In the genomic region with DNA sequence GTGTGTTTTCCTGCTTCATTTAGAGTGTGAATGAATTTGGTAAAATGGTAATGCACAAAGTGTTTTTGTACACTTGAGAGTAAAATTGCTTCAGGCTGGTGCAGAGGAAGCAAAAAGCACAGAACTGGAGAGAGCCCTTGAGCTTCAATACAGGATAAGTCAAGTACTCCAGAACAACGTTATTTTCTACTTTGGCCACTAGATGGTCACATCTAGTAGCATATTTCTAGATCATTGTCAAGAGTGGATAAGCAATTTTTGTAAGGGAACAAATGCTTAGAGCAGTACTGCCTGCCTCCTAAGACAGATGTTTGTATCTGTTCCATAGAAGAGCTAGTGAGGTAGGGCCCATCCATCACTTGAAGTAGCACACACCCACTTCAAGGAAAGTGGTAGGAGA, we compare ENCODE assay signal across 20 mouse cellular contexts. TPM values are rescaled to one million over a fixed set of nuclear protein-coding genes. Genes with fewer than 3 reads are reported as not detected.
DNase-seq lines count a peak whose midpoint lies in the region; ATAC-seq and TF ChIP-seq lines count a peak whose summit lies in the region.
"Had no signal": no experiment of that assay in that cellular context is flagged by ENCODE, and none has a peak within 500 bp of the region (broad histone marks: within the 10 kb centered on the region; RNA-seq: fewer than 3 reads in every experiment).

No protein-coding gene starts in this region.

- no peak for ATAC-seq in hindbrain, postnatal 0 days
- ATAC-seq in hindbrain, embryonic 14.5 days (ENCODE audit: low FRiP score) = no peak
- no peak for ATAC-seq in midbrain, postnatal 0 days (ENCODE audit: low FRiP score)
- ATAC-seq in midbrain, embryonic 16.5 days = no peak
- no peak for ATAC-seq in stomach, postnatal 0 days (ENCODE audit: low FRiP score, low TSS enrichment)
- no peak for ATAC-seq in forebrain, embryonic 15.5 days (replicated peaks)
- ATAC-seq: liver, embryonic 12.5 days had no signal

- TF ChIP-seq CTCF in hindbrain, postnatal 0 days (IDR thresholded peaks at IDR 0.05; ENCODE audit: low read depth) = peak; percentile 64
- TF ChIP-seq CTCF in midbrain, postnatal 0 days (IDR thresholded peaks at IDR 0.05) = peak; percentile 69
- peak; percentile 65 for TF ChIP-seq CTCF in stomach, postnatal 0 days (IDR thresholded peaks at IDR 0.05; ENCODE audit: low read depth)

- no peak for TF ChIP-seq EP300 in stomach, postnatal 0 days (optimal IDR thresholded peaks at IDR 0.05)

- peak; percentile 57 for DNase-seq in hindbrain, postnatal 0 days (ENCODE audit: low spot score)
- no peak for DNase-seq in hindbrain, embryonic 14.5 days (ENCODE audit: low spot score)
- DNase-seq in midbrain, postnatal 0 days (ENCODE audit: low spot score) = peak; percentile 54
- peak; percentile 42 for DNase-seq in adipocyte (ENCODE audit: low spot score)
- DNase-seq in stomach, postnatal 0 days (ENCODE audit: low spot score) = no peak
- DNase-seq in ovary, postnatal 10 days (ENCODE audit: low spot score) = no peak
- DNase-seq: adrenal gland, postnatal 10 days; cerebellum, postnatal 25 days; kidney, adult 2 months; lung, postnatal 14 days; thymus, adult 18-20 months had no signal

- H3K27me3 ChIP-seq in hindbrain, postnatal 0 days (ENCODE audit: insufficient read depth, low read length) = no peaks in the 10 kb centered on the region
- H3K27me3 ChIP-seq in hindbrain, embryonic 14.5 days (ENCODE audit: control insufficient read depth, insufficient read depth, low read length) = no peaks in the 10 kb centered on the region
- H3K27me3 ChIP-seq in midbrain, postnatal 0 days (ENCODE audit: insufficient read depth, low read length) = no peaks in the 10 kb centered on the region
- no peaks in the 10 kb centered on the region for H3K27me3 ChIP-seq in midbrain, embryonic 16.5 days (ENCODE audit: control insufficient read depth, insufficient read depth, low read depth, low read length)
- no peaks in the 10 kb centered on the region for H3K27me3 ChIP-seq in stomach, postnatal 0 days (ENCODE audit: control insufficient read depth, insufficient read depth, low read length)
- no peaks in the 10 kb centered on the region for H3K27me3 ChIP-seq in forebrain, embryonic 15.5 days
- H3K27me3 ChIP-seq: embryonic facial prominence, embryonic 12.5 days; liver, embryonic 12.5 days had no signal

- no peak overlapping the region for H3K4me2 ChIP-seq in hindbrain, postnatal 0 days (ENCODE audit: low read depth, low read length)
- no peak overlapping the region for H3K4me2 ChIP-seq in hindbrain, embryonic 14.5 days (replicated peaks)
- no peak overlapping the region for H3K4me2 ChIP-seq in midbrain, postnatal 0 days (ENCODE audit: low read depth, low read length, poor library complexity, severe bottlenecking)
- H3K4me2 ChIP-seq in midbrain, embryonic 16.5 days (ENCODE audit: low read length) = no peak overlapping the region
- no peak overlapping the region for H3K4me2 ChIP-seq in stomach, postnatal 0 days (replicated peaks; ENCODE audit: low read depth)
- H3K4me2 ChIP-seq in forebrain, embryonic 15.5 days (replicated peaks) = no peak overlapping the region
- H3K4me2 ChIP-seq: embryonic facial prominence, embryonic 12.5 days; heart, embryonic 11.5 days; liver, embryonic 12.5 days had no signal

- 32% methylated on average over 1 of the region's 1 CpGs for WGBS in hindbrain, postnatal 0 days
- WGBS in hindbrain, embryonic 14.5 days = 32% methylated on average over 1 of the region's 1 CpGs
- 29% methylated on average over 1 of the region's 1 CpGs for WGBS in midbrain, postnatal 0 days
- 28% methylated on average over 1 of the region's 1 CpGs for WGBS in midbrain, embryonic 16.5 days
- 19% methylated on average over 1 of the region's 1 CpGs for WGBS in stomach, postnatal 0 days
- 41% methylated on average over 1 of the region's 1 CpGs for WGBS in forebrain, embryonic 15.5 days

- H3K4me1 ChIP-seq in hindbrain, postnatal 0 days (ENCODE audit: insufficient read depth, low read length) = no peaks in the 10 kb centered on the region
- H3K4me1 ChIP-seq in hindbrain, embryonic 14.5 days (replicated peaks; ENCODE audit: control insufficient read depth, insufficient read depth, low read length) = no peaks in the 10 kb centered on the region
- no peaks in the 10 kb centered on the region for H3K4me1 ChIP-seq in midbrain, postnatal 0 days (ENCODE audit: insufficient read depth, low read length)
- no peaks in the 10 kb centered on the region for H3K4me1 ChIP-seq in midbrain, embryonic 16.5 days (ENCODE audit: control insufficient read depth, insufficient read depth, low read length)
- no peaks in the 10 kb centered on the region for H3K4me1 ChIP-seq in stomach, postnatal 0 days (replicated peaks; ENCODE audit: control insufficient read depth, insufficient read depth)
- no peaks in the 10 kb centered on the region for H3K4me1 ChIP-seq in forebrain, embryonic 15.5 days
- H3K4me1 ChIP-seq: embryonic facial prominence, embryonic 12.5 days; liver, embryonic 12.5 days had no signal

- no peak overlapping the region for H3K4me3 ChIP-seq in hindbrain, postnatal 0 days (ENCODE audit: low read length)
- H3K4me3 ChIP-seq in hindbrain, embryonic 14.5 days (replicated peaks; ENCODE audit: low read length) = no peak overlapping the region
- no peak overlapping the region for H3K4me3 ChIP-seq in midbrain, postnatal 0 days (ENCODE audit: low read depth, low read length)
- no peak overlapping the region for H3K4me3 ChIP-seq in midbrain, embryonic 16.5 days (ENCODE audit: low read depth, low read length)
- no peak overlapping the region for H3K4me3 ChIP-seq in stomach, postnatal 0 days (ENCODE audit: low read depth, low read length)
- H3K4me3 ChIP-seq in forebrain, embryonic 15.5 days = no peak overlapping the region
- H3K4me3 ChIP-seq: embryonic facial prominence, embryonic 12.5 days; liver, embryonic 12.5 days had no signal

- H3K27ac ChIP-seq in hindbrain, postnatal 0 days = no peak overlapping the region
- H3K27ac ChIP-seq in hindbrain, embryonic 14.5 days = no peak overlapping the region
- H3K27ac ChIP-seq in midbrain, postnatal 0 days (ENCODE audit: low read depth, low read length) = no peak overlapping the region
- no peak overlapping the region for H3K27ac ChIP-seq in midbrain, embryonic 16.5 days (ENCODE audit: low read length)
- H3K27ac ChIP-seq in stomach, postnatal 0 days (replicated peaks) = no peak overlapping the region
- H3K27ac ChIP-seq in forebrain, embryonic 15.5 days (replicated peaks) = no peak overlapping the region
- H3K27ac ChIP-seq: embryonic facial prominence, embryonic 12.5 days; liver, embryonic 12.5 days had no signal

- no peaks in the 10 kb centered on the region for H3K36me3 ChIP-seq in hindbrain, postnatal 0 days (ENCODE audit: insufficient read depth, low read length)
- H3K36me3 ChIP-seq in hindbrain, embryonic 14.5 days (replicated peaks; ENCODE audit: control insufficient read depth, insufficient read depth) = no peaks in the 10 kb centered on the region
- no peaks in the 10 kb centered on the region for H3K36me3 ChIP-seq in midbrain, postnatal 0 days (ENCODE audit: insufficient read depth, low read length)
- no peaks in the 10 kb centered on the region for H3K36me3 ChIP-seq in midbrain, embryonic 16.5 days (ENCODE audit: control insufficient read depth, insufficient read depth, low read length)
- H3K36me3 ChIP-seq in stomach, postnatal 0 days (ENCODE audit: control insufficient read depth, insufficient read depth, low read length) = no peaks in the 10 kb centered on the region
- H3K36me3 ChIP-seq in forebrain, embryonic 15.5 days = no peaks in the 10 kb centered on the region
- H3K36me3 ChIP-seq: embryonic facial prominence, embryonic 12.5 days; liver, embryonic 12.5 days had no signal

- no peaks in the 10 kb centered on the region for H3K9me3 ChIP-seq in hindbrain, postnatal 0 days (ENCODE audit: low read length)
- no peaks in the 10 kb centered on the region for H3K9me3 ChIP-seq in hindbrain, embryonic 14.5 days (ENCODE audit: control insufficient read depth, low read length)
- no peaks in the 10 kb centered on the region for H3K9me3 ChIP-seq in midbrain, postnatal 0 days (ENCODE audit: low read length)
- no peaks in the 10 kb centered on the region for H3K9me3 ChIP-seq in midbrain, embryonic 16.5 days (replicated peaks; ENCODE audit: control insufficient read depth, low read length, poor library complexity, severe bottlenecking)
- H3K9me3 ChIP-seq in stomach, postnatal 0 days (ENCODE audit: control insufficient read depth, low read length) = no peaks in the 10 kb centered on the region
- H3K9me3 ChIP-seq in forebrain, embryonic 15.5 days = no peaks in the 10 kb centered on the region
- H3K9me3 ChIP-seq: embryonic facial prominence, embryonic 12.5 days; liver, embryonic 12.5 days had no signal

- H3K9ac ChIP-seq in hindbrain, postnatal 0 days (replicated peaks; ENCODE audit: low read length) = no peak overlapping the region
- no peak overlapping the region for H3K9ac ChIP-seq in hindbrain, embryonic 14.5 days
- H3K9ac ChIP-seq in midbrain, postnatal 0 days (replicated peaks; ENCODE audit: low read length, poor library complexity, severe bottlenecking) = no peak overlapping the region
- no peak overlapping the region for H3K9ac ChIP-seq in midbrain, embryonic 16.5 days (ENCODE audit: low read depth, low read length)
- no peak overlapping the region for H3K9ac ChIP-seq in stomach, postnatal 0 days (ENCODE audit: low read length)
- no peak overlapping the region for H3K9ac ChIP-seq in forebrain, embryonic 15.5 days (replicated peaks)
- H3K9ac ChIP-seq: embryonic facial prominence, embryonic 12.5 days; liver, embryonic 12.5 days had no signal

RNA-seq across cellular contexts. Expression of gene Opn3, which starts 20.9 kb away (rescaled TPM):
- total RNA-seq in hindbrain, postnatal 0 days (2014; rRNA removed) = 14.8 and 17.4 TPM in 2 replicates
- polyA plus RNA-seq in hindbrain, postnatal 0 days (2015; fragmentation: Nextera tagmentation; extraction: Ambion mirVana) = 8.3 and 8.6 TPM in 2 replicates
- 8.2 and 8.3 TPM in 2 replicates for polyA plus RNA-seq in hindbrain, embryonic 14.5 days (2014; fragmentation: Nextera tagmentation; extraction: Ambion mirVana)
- 16.2 and 19.3 TPM in 2 replicates for total RNA-seq in midbrain, postnatal 0 days (2014; rRNA removed)
- polyA plus RNA-seq in midbrain, postnatal 0 days (2015; fragmentation: Nextera tagmentation; extraction: Ambion mirVana) = 9.5 and 10.4 TPM in 2 replicates
- 8.6 and 9.8 TPM in 2 replicates for polyA plus RNA-seq in midbrain, embryonic 16.5 days (2015; fragmentation: Nextera tagmentation; extraction: Ambion mirVana)
- 2.4 and 3.3 TPM in 2 replicates for polyA plus RNA-seq in stomach, postnatal 0 days (2015; fragmentation: Nextera tagmentation; extraction: Ambion mirVana)
- polyA plus RNA-seq in forebrain, embryonic 15.5 days (2015; fragmentation: Nextera tagmentation; extraction: Ambion mirVana) = 3.8 and 4.3 TPM in 2 replicates

RNA-seq across cellular contexts. Expression of gene Chml, which starts 21.1 kb away (rescaled TPM):
- total RNA-seq in hindbrain, postnatal 0 days (2014; rRNA removed) = 18.2 and 29.4 TPM in 2 replicates
- polyA plus RNA-seq in hindbrain, postnatal 0 days (2015; fragmentation: Nextera tagmentation; extraction: Ambion mirVana) = 2.5 and 2.7 TPM in 2 replicates
- polyA plus RNA-seq in hindbrain, embryonic 14.5 days (2014; fragmentation: Nextera tagmentation; extraction: Ambion mirVana) = 5.9 and 6.2 TPM in 2 replicates
- 12.6 and 29.8 TPM in 2 replicates for total RNA-seq in midbrain, postnatal 0 days (2014; rRNA removed)
- polyA plus RNA-seq in midbrain, postnatal 0 days (2015; fragmentation: Nextera tagmentation; extraction: Ambion mirVana) = 2.6 and 3.1 TPM in 2 replicates
- polyA plus RNA-seq in midbrain, embryonic 16.5 days (2015; fragmentation: Nextera tagmentation; extraction: Ambion mirVana) = 3.6 and 4.2 TPM in 2 replicates
- polyA plus RNA-seq in stomach, postnatal 0 days (2015; fragmentation: Nextera tagmentation; extraction: Ambion mirVana) = 1.0 and 1.5 TPM in 2 replicates
- 2.0 and 2.4 TPM in 2 replicates for polyA plus RNA-seq in forebrain, embryonic 15.5 days (2015; fragmentation: Nextera tagmentation; extraction: Ambion mirVana)

RNA-seq across cellular contexts. Expression of gene Wdr64, which starts 26.8 kb away (rescaled TPM):
- total RNA-seq in hindbrain, postnatal 0 days (2014; rRNA removed) = not detected in 2 replicates
- polyA plus RNA-seq in hindbrain, postnatal 0 days (2015; fragmentation: Nextera tagmentation; extraction: Ambion mirVana) = not detected in 2 replicates
- polyA plus RNA-seq in hindbrain, embryonic 14.5 days (2014; fragmentation: Nextera tagmentation; extraction: Ambion mirVana) = 0.09 TPM in 1 of 2 replicates, not detected in the other
- total RNA-seq in midbrain, postnatal 0 days (2014; rRNA removed) = not detected in 2 replicates
- not detected in 2 replicates for polyA plus RNA-seq in midbrain, postnatal 0 days (2015; fragmentation: Nextera tagmentation; extraction: Ambion mirVana)
- polyA plus RNA-seq in midbrain, embryonic 16.5 days (2015; fragmentation: Nextera tagmentation; extraction: Ambion mirVana) = not detected in 2 replicates
- not detected in 2 replicates for polyA plus RNA-seq in stomach, postnatal 0 days (2015; fragmentation: Nextera tagmentation; extraction: Ambion mirVana)
- not detected in 2 replicates for polyA plus RNA-seq in forebrain, embryonic 15.5 days (2015; fragmentation: Nextera tagmentation; extraction: Ambion mirVana)
- total RNA-seq: adrenal gland, postnatal 10 days; hematopoietic stem cell, adult 5-6 weeks; layer of hippocampus, adult 18-20 months; left cerebral cortex, postnatal 10 days; neutrophil, adult 5-6 weeks had no signal
- polyA plus RNA-seq: embryonic facial prominence, embryonic 12.5 days; heart, embryonic 11.5 days; liver, embryonic 12.5 days had no signal

RNA-seq across cellular contexts. Expression of gene Fh1, which starts 46.2 kb away (rescaled TPM):
- 59.2 and 67.8 TPM in 2 replicates for total RNA-seq in hindbrain, postnatal 0 days (2014; rRNA removed)
- 113 and 114 TPM in 2 replicates for polyA plus RNA-seq in hindbrain, postnatal 0 days (2015; fragmentation: Nextera tagmentation; extraction: Ambion mirVana)
- polyA plus RNA-seq in hindbrain, embryonic 14.5 days (2014; fragmentation: Nextera tagmentation; extraction: Ambion mirVana) = 114 and 127 TPM in 2 replicates
- total RNA-seq in midbrain, postnatal 0 days (2014; rRNA removed) = 48.8 and 59.2 TPM in 2 replicates
- 95.0 and 102 TPM in 2 replicates for polyA plus RNA-seq in midbrain, postnatal 0 days (2015; fragmentation: Nextera tagmentation; extraction: Ambion mirVana)
- polyA plus RNA-seq in midbrain, embryonic 16.5 days (2015; fragmentation: Nextera tagmentation; extraction: Ambion mirVana) = 88.9 and 91.9 TPM in 2 replicates
- polyA plus RNA-seq in stomach, postnatal 0 days (2015; fragmentation: Nextera tagmentation; extraction: Ambion mirVana) = 98.3 and 103 TPM in 2 replicates
- polyA plus RNA-seq in forebrain, embryonic 15.5 days (2015; fragmentation: Nextera tagmentation; extraction: Ambion mirVana) = 67.6 and 71.0 TPM in 2 replicates

RNA-seq across cellular contexts. Expression of gene Kmo, which starts 51.4 kb away (rescaled TPM):
- total RNA-seq in hindbrain, postnatal 0 days (2014; rRNA removed) = 0.21 TPM in 1 of 2 replicates, not detected in the other
- polyA plus RNA-seq in hindbrain, postnatal 0 days (2015; fragmentation: Nextera tagmentation; extraction: Ambion mirVana) = 0.08 and 0.13 TPM in 2 replicates
- polyA plus RNA-seq in hindbrain, embryonic 14.5 days (2014; fragmentation: Nextera tagmentation; extraction: Ambion mirVana) = 0.14 and 0.31 TPM in 2 replicates
- total RNA-seq in midbrain, postnatal 0 days (2014; rRNA removed) = not detected in 2 replicates
- not detected in 2 replicates for polyA plus RNA-seq in midbrain, postnatal 0 days (2015; fragmentation: Nextera tagmentation; extraction: Ambion mirVana)
- 0.11 TPM in 1 of 2 replicates, not detected in the other for polyA plus RNA-seq in midbrain, embryonic 16.5 days (2015; fragmentation: Nextera tagmentation; extraction: Ambion mirVana)
- polyA plus RNA-seq in stomach, postnatal 0 days (2015; fragmentation: Nextera tagmentation; extraction: Ambion mirVana) = 0.15 and 0.21 TPM in 2 replicates
- polyA plus RNA-seq in forebrain, embryonic 15.5 days (2015; fragmentation: Nextera tagmentation; extraction: Ambion mirVana) = not detected in 2 replicates
- total RNA-seq: layer of hippocampus, adult 18-20 months; left cerebral cortex, postnatal 10 days had no signal

Comparison
In these comparisons a context has a peak if more than half of its experiments do, and no peak if none do; other contexts are left out.
1. DNase-seq: peak in hindbrain, postnatal 0 days (single experiment), midbrain, postnatal 0 days (single experiment) and adipocyte (single experiment); none in hindbrain, embryonic 14.5 days (single experiment), stomach, postnatal 0 days (single experiment) and ovary, postnatal 10 days (single experiment).
2. Peak in every context shown above with its lines, with median percentiles within 50 percentile points of each other: CTCF ChIP-seq.